Mouse (Mus musculus) megakaryocyte, embryonic 14.5 days (primary cell): ENCODE measurements around the gene Fam83e.

ENCODE experiments used
- FLI1 ChIP-seq: IDR thresholded peaks from 2 replicates; pipeline ENCODE4 v1.6.1; 2012; ENCODE audit warnings: low read length, inconsistent platforms, mixed read lengths
- GATA1 ChIP-seq: IDR thresholded peaks from 3 replicates; pipeline ENCODE4 v1.6.1; 2012; ENCODE audit warnings: mixed read lengths, low read length, inconsistent platforms, borderline replicate concordance

- TF ChIP-seq GATA1 (no peak), FLI1 (no peak)
Measured at GRCm38 (mm10) chr7:45721642-45722347, 783 bp downstream of the Fam83e start.
